Mouse (Mus musculus) testis, adult 2 months (tissue): ENCODE results near the gene Olfr324.

Experiments used
- CTCF ChIP-seq: fragments of 200-500 bp; IDR thresholded peaks from 2 replicates; pipeline ENCODE4 v1.5.1; 2012; ENCODE audit warnings: low read depth, mild to moderate bottlenecking, inconsistent platforms, low read length, moderate library complexity; ENCODE audit not compliant: control insufficient read depth, insufficient read depth, insufficient replicate concordance
- POLR2A ChIP-seq: fragments of 200-500 bp; IDR thresholded peaks from 2 replicates; pipeline ENCODE4 v1.6.1; 2012; ENCODE audit warnings: low read depth, mild to moderate bottlenecking, inconsistent platforms, low read length, moderate library complexity; ENCODE audit not compliant: control insufficient read depth

- TF ChIP-seq POLR2A (no peak), CTCF (peak; percentile 30; the same call in 1 of the 2 replicates)
Measured at GRCm38 (mm10) chr11:58587898-58588348, 7.0 kb upstream of the Olfr324 start.
